Mouse (Mus musculus): ENCODE data around the gene Mchr1.

Gene Mchr1

DNA sequence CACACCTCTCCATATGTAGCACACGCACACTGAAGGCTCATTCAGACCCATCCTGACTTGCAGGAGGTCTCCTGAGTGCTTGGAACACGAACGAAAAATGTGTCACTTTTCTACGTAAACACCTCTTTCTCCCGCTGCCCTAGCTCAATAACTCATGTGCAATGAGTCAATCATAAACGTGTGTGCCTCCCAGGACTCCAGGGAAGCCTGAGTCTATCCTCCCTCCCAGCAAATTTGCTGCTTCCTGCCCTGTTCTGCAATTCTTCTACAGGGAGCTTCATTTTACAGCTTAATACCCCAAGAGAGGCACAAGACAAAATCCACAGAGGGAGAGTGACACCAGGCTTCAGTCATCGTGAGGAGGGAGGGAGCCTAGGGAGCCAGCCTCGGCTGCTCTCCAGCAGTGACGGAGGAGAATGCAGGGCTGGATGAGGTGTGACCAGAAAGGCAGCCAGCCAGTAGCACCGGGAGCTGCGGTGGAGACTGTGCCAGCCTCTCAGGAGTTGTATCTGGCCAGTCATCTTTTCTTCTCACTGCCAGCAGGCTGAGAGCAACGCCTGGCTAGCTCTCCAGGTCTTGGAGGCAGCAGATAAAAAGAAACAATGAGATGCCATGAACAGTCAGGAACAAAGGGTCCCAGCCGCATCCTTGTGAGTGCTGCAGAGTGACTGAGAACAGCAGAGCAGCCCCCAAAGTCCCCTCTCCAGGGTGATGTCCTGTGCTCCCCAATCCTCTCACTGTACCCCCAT lies 37.2 kb downstream of the Mchr1 start:
- peak; percentile 60 to 70 for DNase-seq (ENCODE audit: low spot score in 2 of 2)

DNA sequence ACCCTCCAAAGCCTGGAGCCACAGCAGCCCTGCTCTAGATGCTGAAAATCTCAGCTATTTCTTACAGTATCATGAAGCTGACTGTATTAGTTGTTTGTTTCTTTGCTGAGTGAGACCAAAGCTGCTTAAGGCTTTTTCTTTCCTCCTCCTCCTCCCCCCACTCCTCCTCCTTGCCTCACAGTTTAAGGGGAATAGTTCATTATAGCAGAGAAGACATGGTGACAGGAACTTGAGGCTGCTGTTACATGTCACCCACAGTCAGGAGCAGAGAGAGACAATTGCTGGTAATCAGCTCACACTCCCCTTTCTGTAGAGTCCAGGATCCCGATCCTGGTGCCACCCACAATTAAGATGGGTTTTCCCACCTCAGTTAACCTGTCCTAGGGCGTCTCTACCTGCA lies 38.1 kb downstream of the Mchr1 start:
- DNase-seq (ENCODE audit: low spot score in 2 of 2): no peak

GRCm38 (mm10) chr15:81277928-81278327 lies 42.6 kb downstream of the Mchr1 start:
- DNase-seq (ENCODE audit: low spot score in 2 of 2): no peak

- no peak for DNase-seq (ENCODE audit: low spot score in 2 of 2)
These were observed 43.4 kb downstream of the Mchr1 start for GRCm38 (mm10) chr15:81278699-81279098.

DNA sequence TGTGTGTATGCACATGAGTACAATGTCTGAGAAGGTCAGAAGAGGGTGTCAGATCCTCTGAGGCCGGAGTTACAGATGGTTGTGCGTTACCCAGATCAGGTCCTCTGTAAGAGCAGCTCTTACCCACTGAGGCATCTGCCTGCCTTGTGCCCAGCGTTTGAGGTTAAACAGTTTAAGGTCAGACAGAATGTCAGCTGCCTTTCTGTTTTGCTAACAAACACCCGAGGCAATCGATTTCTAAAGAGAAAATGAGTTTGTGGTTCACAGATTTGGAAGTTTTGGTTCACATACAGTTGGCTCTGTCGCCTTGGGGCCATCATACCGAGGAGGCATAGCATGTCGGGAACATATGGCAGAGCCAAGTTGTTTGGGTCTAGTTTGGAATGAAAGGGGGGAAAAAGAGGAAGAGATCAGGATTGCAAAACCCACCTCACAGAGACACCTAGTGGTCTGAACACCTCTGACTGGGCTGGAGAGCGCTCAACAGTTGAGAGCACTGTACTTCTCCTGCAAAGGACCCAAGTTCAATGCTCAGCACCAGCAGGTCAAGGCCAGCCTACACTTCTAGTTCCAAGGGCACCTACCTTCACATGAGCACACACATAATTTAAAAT lies 48.9 kb downstream of the Mchr1 start:
- no peak for DNase-seq (ENCODE audit: low spot score in 2 of 2)

All from frontal cortex, postnatal 36 days (tissue).